In the genomic region with DNA sequence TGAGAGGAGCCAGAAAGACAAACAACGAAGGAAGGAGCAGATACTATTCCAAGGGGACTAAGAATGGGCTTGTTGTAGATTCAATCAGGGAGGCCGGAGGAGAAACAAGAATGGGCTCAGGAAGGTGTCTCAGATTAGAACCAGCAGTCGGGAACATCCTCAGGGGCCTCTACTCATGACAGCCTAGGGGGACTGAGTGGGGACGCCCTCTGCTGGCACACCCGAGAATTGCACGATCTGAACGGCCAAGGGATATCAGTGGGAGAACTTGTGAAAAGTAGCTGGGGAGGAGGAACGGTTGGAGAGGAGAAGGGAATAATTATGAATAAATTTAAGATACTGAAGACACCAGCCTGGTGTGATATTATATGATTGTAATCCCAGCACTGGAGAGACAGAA, we compare ENCODE assay signal across 8 mouse cellular contexts. TPM values are rescaled to one million over a fixed set of nuclear protein-coding genes. Genes with fewer than 3 reads are reported as not detected.
A peak's percentile ranks its signal among the peaks of the same experiment; 100 is the strongest.
DNase-seq lines count a peak whose midpoint lies in the region; ATAC-seq lines count a peak whose summit lies in the region.

No protein-coding gene starts in this region.

- no peak for ATAC-seq in erythroid progenitor cell, adult 5-6 weeks (replicated peaks; ENCODE audit: low FRiP score, poor library complexity, severe bottlenecking)

- intact Hi-C loops in gastrocnemius, postnatal 14 days (cut with DNase I; ENCODE audit: low total_unique reads), result no loop called here

- peak; percentile 63 for DNase-seq in A20 (ENCODE audit: low read depth, low spot score)
- DNase-seq in ES-CJ7 (ENCODE audit: low read depth, low spot score), result peak; percentile 83
- peak; percentile 79 for DNase-seq in cerebellum, adult 8-10 months
- DNase-seq in gastrocnemius, postnatal 14 days, result peak; percentile 76
- DNase-seq in kidney, postnatal 25 days, result peak; percentile 71 to 78
- peak; percentile 77 to 81 for DNase-seq in lung, adult 18-20 months
- peak; percentile 84 for DNase-seq in right cerebral cortex, postnatal 4 days

RNA-seq across cellular contexts. Expression of a gene that starts 4.6 kb away (rescaled TPM):
- 1 to 10 TPM; 5.2 to 6.5 TPM for total RNA-seq in gastrocnemius, postnatal 14 days (2021)
- total RNA-seq in erythroid progenitor cell, adult 5-6 weeks (2015; ENCODE audit: low replicate concordance), result 1.4 and 15.9 TPM in 2 replicates
- 1.3 TPM in 1 of 2 replicates, not detected in the other for total RNA-seq in erythroid progenitor cell, adult 5-6 weeks (2017; ENCODE audit: low replicate concordance)

RNA-seq across cellular contexts. Expression of a gene that starts 31.6 kb away (rescaled TPM):
- total RNA-seq in gastrocnemius, postnatal 14 days (2021), result 1 to 10 TPM in 1 of 2 experiments, under 1 TPM in 1; 0.97 to 1.4 TPM
- total RNA-seq in erythroid progenitor cell, adult 5-6 weeks (2015; ENCODE audit: low replicate concordance), result not detected in 2 replicates
- total RNA-seq in erythroid progenitor cell, adult 5-6 weeks (2017; ENCODE audit: low replicate concordance), result not detected in 2 replicates

RNA-seq across cellular contexts. Expression of a gene that starts 41.0 kb away (rescaled TPM):
- 10 to 100 TPM; 55.8 to 65.2 TPM for total RNA-seq in gastrocnemius, postnatal 14 days (2021)
- total RNA-seq in erythroid progenitor cell, adult 5-6 weeks (2015; ENCODE audit: low replicate concordance), result 116 and 118 TPM in 2 replicates
- 267 and 391 TPM in 2 replicates for total RNA-seq in erythroid progenitor cell, adult 5-6 weeks (2017; ENCODE audit: low replicate concordance)
